Mouse (Mus musculus) liver, embryonic 16.5 days (tissue): ENCODE measurements at regions not wholly inside any gene's neighbourhood (a gene's known extent, or its start where the extent isn't known, plus 50 kb on each side); places are given as distances from the start of the nearest gene placed in this dataset.

Source experiments
- ATAC-seq: fragments of 200-750 bp; cut with Nextera tagmentation; 2 replicates; pipeline ENCODE4 v1.8.0; 2017; ENCODE audit warnings: low read depth, mild to moderate bottlenecking, moderate number of reproducible peaks, moderate library complexity
- H3K27ac ChIP-seq: fragments of 300-500 bp; sonication (generic); 2 replicates; pipeline ENCODE4 v1.5.1; 2014; ENCODE audit warnings: mild to moderate bottlenecking, low read length
- H3K27me3 ChIP-seq: fragments of 300-500 bp; sonication (generic); 2 replicates; pipeline ENCODE4 v1.6.1; 2014; ENCODE audit warnings: low read depth, low read length, mixed read lengths; ENCODE audit not compliant: control insufficient read depth, insufficient read depth
- H3K36me3 ChIP-seq: fragments of 300-500 bp; sonication (generic); 2 replicates; pipeline ENCODE4 v1.6.1; 2014; ENCODE audit warnings: mild to moderate bottlenecking; ENCODE audit not compliant: control insufficient read depth, insufficient read depth
- H3K4me1 ChIP-seq: fragments of 300-500 bp; sonication (generic); 2 replicates; pipeline ENCODE4 v1.6.1; 2014; ENCODE audit warnings: low read depth, low read length, mixed read lengths; ENCODE audit not compliant: control insufficient read depth
- H3K4me2 ChIP-seq: fragments of 300-500 bp; sonication (generic); 2 replicates; pipeline ENCODE4 v1.6.1; 2014; ENCODE audit warnings: low read depth, low read length, mixed read lengths
- H3K4me3 ChIP-seq: fragments of 300-500 bp; sonication (generic); 2 replicates; pipeline ENCODE4 v1.5.1; 2014; ENCODE audit warnings: low read depth, mild to moderate bottlenecking, low read length
- H3K9ac ChIP-seq: fragments of 300-500 bp; sonication (generic); 2 replicates; pipeline ENCODE4 v1.6.1; 2014; ENCODE audit warnings: low read depth, low read length
- H3K9me3 ChIP-seq: fragments of 300-500 bp; sonication (generic); replicated peaks from 2 replicates; pipeline ENCODE4 v1.6.1; 2016; ENCODE audit warnings: low read length; ENCODE audit not compliant: control insufficient read depth
- WGBS: fragments of 180-500 bp; shearing (Covaris S2); extraction: QIAGEN DNeasy Blood & Tissue Kit; methylation state at CpG from one replicate; pipeline ENCODE4 v1.1.7; 2014; ENCODE audit not compliant: insufficient replicate concordance; 5-methylcytosine and 5-hydroxymethylcytosine counted together

DNA sequence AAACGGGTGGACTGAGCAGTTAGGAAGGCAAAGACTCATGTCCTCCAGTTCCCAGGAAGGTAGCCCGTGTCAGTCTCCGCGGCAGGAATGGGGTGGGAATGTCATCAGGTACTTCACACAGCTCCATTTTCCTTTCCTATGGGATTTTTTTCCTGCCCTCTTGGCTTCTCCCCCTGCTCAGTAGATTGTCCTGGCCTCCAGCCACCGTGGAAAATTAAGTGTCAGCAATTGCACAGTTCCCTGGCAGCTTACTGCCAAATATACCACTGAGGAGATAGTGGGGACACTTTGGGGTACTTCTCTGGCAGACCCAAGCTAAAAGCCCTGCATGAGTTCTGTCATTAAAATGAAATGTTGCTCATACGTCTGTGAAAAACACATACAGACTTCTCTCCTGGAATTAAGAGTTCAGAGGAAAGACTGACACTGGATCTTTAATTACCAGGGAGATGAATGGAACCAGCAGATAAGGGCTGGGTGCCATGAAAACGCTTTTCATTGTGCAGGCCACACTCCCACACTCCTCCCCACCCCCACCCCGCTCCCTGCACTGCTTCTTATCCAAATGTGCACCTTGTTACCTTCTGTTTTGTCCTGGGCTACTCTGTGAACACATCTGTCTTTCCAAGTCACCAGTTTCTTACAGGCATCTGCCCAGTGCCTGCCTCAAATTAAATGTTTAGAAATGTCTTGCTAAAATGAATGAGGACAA, 210.1 kb upstream of the Slit2 start:
- peak overlapping the region; percentile 24; the same call in 1 of the 2 replicates for H3K4me2 ChIP-seq
- H3K4me1 ChIP-seq: no peaks in the 10 kb centered on the region; the same call in 1 of the 2 replicates
- H3K36me3 ChIP-seq: no peaks in the 10 kb centered on the region
- H3K27me3 ChIP-seq: no peaks in the 10 kb centered on the region
- peak; percentile 95 for ATAC-seq
- WGBS: 45% methylated on average over 8 of the region's 8 CpGs
- no peak overlapping the region for H3K27ac ChIP-seq
- no peaks in the 10 kb centered on the region for H3K9me3 ChIP-seq
- no peak overlapping the region for H3K9ac ChIP-seq
- no peak overlapping the region for H3K4me3 ChIP-seq

DNA sequence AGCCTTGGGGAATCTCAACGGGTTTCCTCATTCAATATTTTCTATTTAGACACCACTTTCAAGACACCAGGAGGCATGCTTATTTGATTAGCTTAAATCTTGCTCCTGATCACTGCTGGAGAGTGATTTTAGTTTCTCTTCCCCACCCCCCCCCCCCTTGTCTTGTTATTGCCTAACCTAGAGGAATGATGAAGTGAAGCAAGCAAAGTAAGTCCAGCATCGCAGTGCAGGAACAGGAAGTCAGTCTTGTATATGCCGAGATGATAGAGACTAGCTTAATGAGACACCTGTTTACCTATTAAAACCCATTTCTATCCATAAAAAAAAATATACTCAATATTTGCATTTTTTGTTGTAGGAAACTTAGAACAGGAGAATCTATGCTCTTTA, 209.6 kb upstream of the Slit2 start:
- H3K9me3 ChIP-seq: no peaks in the 10 kb centered on the region
- WGBS: 30% methylated on average over 3 of the region's 3 CpGs
- no peaks in the 10 kb centered on the region; the same call in 1 of the 2 replicates for H3K4me1 ChIP-seq
- no peak; the same call in 1 of the 2 replicates for ATAC-seq
- no peaks in the 10 kb centered on the region for H3K36me3 ChIP-seq
- no peak overlapping the region for H3K27ac ChIP-seq
- peak overlapping the region; percentile 13; the same call in 1 of the 2 replicates for H3K4me2 ChIP-seq
- H3K9ac ChIP-seq: no peak overlapping the region
- no peaks in the 10 kb centered on the region for H3K27me3 ChIP-seq
- no peak overlapping the region for H3K4me3 ChIP-seq

DNA sequence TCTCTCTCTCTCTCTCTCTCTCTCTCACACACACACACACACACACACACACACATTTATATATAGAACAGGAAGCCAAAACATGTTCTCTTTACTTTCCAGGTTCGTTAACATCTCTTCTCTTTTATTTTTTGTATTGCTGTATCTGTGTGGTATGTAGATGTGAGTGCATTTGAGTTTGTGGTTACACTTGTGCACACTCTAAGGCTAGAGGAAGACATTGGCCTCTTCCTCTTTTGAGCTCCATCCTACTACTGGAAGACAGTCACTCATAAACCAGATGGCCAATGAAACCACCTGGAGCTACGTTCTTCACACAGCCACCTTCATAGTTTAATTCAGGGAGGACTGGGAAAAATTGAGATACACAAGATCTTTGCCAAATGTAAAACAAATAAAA, 202.1 kb upstream of the Slit2 start:
- no peak overlapping the region for H3K9ac ChIP-seq
- no peak overlapping the region for H3K27ac ChIP-seq
- H3K36me3 ChIP-seq: no peaks in the 10 kb centered on the region
- no peak for ATAC-seq
- H3K4me1 ChIP-seq: no peaks in the 10 kb centered on the region
- H3K4me2 ChIP-seq: no peak overlapping the region
- H3K4me3 ChIP-seq: no peak overlapping the region
- WGBS: 25% methylated on average over 2 of the region's 2 CpGs
- H3K27me3 ChIP-seq: no peaks in the 10 kb centered on the region
- no peaks in the 10 kb centered on the region for H3K9me3 ChIP-seq

DNA sequence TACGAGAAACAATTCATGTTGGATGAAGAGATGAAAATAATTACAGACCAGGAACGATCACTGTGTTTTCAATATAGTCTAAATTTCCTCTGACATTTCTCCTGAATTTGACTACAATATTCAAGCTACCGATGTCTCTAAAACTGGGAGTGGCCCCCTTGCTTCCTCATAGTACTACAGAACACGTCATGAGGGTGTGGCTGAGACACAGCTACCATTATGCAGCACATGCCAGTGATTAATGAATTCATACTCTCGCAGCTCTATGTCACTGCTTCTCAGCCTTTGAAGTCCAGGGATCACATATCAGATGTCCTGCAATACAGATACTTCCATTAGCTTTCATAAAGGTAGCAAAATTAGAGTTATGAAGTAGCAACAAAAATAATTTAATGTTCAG, 201.3 kb upstream of the Slit2 start:
- Histone ChIP-seq H3K4me1 (no peaks in the 10 kb centered on the region), H3K9me3 (no peaks in the 10 kb centered on the region), H3K9ac (no peak overlapping the region), H3K4me3 (no peak overlapping the region), H3K36me3 (no peaks in the 10 kb centered on the region), H3K4me2 (no peak overlapping the region), H3K27ac (no peak overlapping the region), H3K27me3 (no peaks in the 10 kb centered on the region)
- ATAC-seq: no peak
- 38% methylated on average over 5 of the region's 5 CpGs for WGBS

DNA sequence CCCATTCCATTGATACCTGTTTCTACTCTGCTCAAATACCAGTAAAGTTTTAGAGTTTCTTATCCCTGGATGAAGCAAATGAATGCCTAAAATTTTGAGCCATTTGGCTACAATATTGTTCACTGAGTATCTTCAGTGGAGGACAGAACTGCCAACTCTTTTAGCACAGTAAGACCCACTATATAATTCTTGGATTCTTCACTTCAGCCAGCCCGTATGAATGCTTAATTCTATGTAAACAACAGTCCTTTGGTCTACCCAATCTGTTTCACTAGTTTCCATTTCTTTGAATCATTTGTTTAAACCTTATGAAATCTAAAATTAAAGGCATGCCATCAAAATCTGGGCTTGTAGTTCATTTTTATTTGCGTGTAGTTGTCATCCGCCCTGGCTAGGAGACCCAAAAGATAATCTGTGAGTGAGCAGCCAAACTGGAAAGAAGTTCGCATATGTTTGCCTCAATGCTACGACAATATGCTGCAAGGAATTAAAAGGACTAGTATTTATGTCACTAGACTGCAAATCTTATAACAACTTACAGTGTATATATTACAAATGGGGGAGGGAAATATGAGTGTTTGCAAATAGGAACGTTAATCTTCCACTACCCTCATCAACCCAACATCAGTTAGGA, 188.2 kb upstream of the Slit2 start:
- WGBS: 61% methylated on average over 6 of the region's 6 CpGs
- Histone ChIP-seq H3K36me3 (no peaks in the 10 kb centered on the region), H3K4me1 (no peaks in the 10 kb centered on the region), H3K9me3 (no peaks in the 10 kb centered on the region), H3K4me3 (no peak overlapping the region), H3K27me3 (no peaks in the 10 kb centered on the region), H3K9ac (no peak overlapping the region), H3K4me2 (no peak overlapping the region), H3K27ac (no peak overlapping the region)
- no peak for ATAC-seq

DNA sequence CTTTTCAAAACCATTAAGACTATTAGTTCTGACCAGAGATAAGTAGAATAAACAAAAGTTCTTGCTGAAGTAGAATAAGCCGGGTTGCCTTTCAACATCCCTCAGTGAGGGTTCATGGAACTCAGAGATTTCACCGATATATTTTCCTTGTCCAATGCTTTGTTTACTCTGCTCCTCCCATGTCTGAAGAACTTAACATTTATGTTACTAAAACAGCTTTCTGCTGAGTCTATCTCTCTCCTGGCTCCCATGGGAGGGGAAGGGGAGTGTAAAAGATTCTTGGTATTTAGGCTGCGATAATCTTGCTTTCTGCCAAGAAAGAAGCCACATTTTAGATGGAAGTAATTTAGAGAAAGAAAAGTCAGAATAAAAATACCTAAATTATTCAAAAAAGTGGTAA, 187.7 kb upstream of the Slit2 start:
- H3K27me3 ChIP-seq: no peaks in the 10 kb centered on the region
- no peaks in the 10 kb centered on the region for H3K9me3 ChIP-seq
- no peak overlapping the region for H3K4me2 ChIP-seq
- H3K4me1 ChIP-seq: no peaks in the 10 kb centered on the region
- H3K9ac ChIP-seq: no peak overlapping the region
- ATAC-seq: no peak
- no peak overlapping the region for H3K4me3 ChIP-seq
- H3K27ac ChIP-seq: no peak overlapping the region
- WGBS: 59% methylated on average over 3 of the region's 3 CpGs
- H3K36me3 ChIP-seq: no peaks in the 10 kb centered on the region

DNA sequence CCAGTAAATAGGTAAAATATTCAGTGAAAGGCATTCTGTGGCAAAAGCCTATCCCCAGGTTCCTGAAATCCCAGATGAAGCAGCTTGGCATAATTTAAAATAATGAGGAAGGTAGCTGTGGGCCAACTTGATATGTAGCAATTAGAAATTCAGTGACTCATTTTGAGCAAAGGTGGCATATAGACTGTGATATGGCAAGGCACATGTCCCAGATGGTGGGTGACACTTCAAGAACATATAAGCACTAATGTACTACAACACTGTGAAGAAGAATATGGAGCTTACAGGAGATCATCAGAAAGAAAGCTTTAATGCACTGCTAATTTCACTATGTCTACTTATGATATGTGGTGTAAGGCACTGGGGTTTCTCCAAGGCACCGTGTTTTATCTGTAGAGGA, 162.0 kb upstream of the Slit2 start:
- ATAC-seq: no peak

DNA sequence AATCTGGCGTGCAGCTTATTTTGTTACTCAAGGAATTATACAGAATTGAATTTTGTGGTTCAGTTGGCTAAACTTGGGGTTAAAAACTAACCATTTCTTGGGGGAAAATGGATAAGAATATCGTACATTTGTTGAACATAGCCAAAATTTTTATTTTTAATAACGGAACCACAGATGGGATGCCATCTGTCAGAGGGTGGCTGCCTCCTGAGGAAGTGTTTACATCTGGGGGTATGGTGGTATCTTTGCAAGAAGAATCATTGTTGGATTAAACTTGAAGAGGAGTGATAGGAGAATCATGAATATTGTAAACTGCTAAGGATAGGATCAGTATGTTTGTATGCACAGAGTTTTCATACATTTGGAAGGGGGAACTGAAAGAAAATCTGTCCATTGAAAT, 144.9 kb upstream of the Slit2 start:
- H3K4me1 ChIP-seq: no peaks in the 10 kb centered on the region
- H3K4me2 ChIP-seq: no peak overlapping the region
- H3K27me3 ChIP-seq: no peaks in the 10 kb centered on the region
- no peak overlapping the region for H3K4me3 ChIP-seq
- H3K9me3 ChIP-seq: no peaks in the 10 kb centered on the region
- WGBS: 52% methylated on average over 3 of the region's 3 CpGs
- H3K36me3 ChIP-seq: no peaks in the 10 kb centered on the region
- ATAC-seq: no peak
- H3K9ac ChIP-seq: no peak overlapping the region
- no peak overlapping the region for H3K27ac ChIP-seq

More for the DNA sequence above, 162.0 kb upstream of the Slit2 start:
- Histone ChIP-seq H3K27ac (no peak overlapping the region), H3K4me3 (no peak overlapping the region), H3K4me2 (no peak overlapping the region), H3K27me3 (no peaks in the 10 kb centered on the region), H3K4me1 (no peaks in the 10 kb centered on the region), H3K9ac (no peak overlapping the region), H3K36me3 (no peaks in the 10 kb centered on the region), H3K9me3 (no peaks in the 10 kb centered on the region)
- 64% methylated on average over 1 of the region's 1 CpGs for WGBS

DNA sequence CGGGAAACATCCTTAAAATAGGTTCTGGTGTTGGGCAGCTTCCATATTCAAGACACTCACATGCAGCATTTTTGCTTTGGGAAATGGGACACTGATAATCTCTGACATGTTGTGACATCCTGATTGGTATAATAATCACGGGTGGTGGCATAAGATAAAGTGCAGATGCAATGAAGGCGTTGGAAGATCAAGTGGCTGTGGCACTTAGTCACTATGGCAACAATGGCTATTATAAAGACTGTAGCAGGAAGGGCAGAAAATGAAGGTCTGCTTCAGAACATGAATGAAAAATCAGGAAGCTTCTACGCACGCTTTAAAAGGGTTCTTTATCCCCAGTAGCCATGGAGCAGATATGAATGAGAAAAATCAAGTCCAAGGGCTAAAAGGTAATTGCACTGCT, 113.2 kb upstream of the Slit2 start:
- no peaks in the 10 kb centered on the region for H3K9me3 ChIP-seq
- H3K27ac ChIP-seq: no peak overlapping the region
- H3K36me3 ChIP-seq: no peaks in the 10 kb centered on the region
- no peak for ATAC-seq
- no peaks in the 10 kb centered on the region for H3K4me1 ChIP-seq
- WGBS: 31% methylated on average over 5 of the region's 5 CpGs
- H3K4me2 ChIP-seq: no peak overlapping the region
- H3K9ac ChIP-seq: no peak overlapping the region
- no peaks in the 10 kb centered on the region for H3K27me3 ChIP-seq
- H3K4me3 ChIP-seq: no peak overlapping the region
